Mouse (Mus musculus) forebrain, embryonic 11.5 days (tissue): ENCODE results near the gene Gtf2ird2. TPM values are rescaled to one million over a fixed set of nuclear protein-coding genes. Genes with fewer than 3 reads are reported as not detected.

Experiments
- ATAC-seq: fragments of 200-750 bp; cut with Nextera tagmentation; replicated peaks from 2 replicates; pipeline ENCODE4 v1.8.0; 2017; ENCODE audit warnings: moderate TSS enrichment; ENCODE audit not compliant: low FRiP score
- DNase-seq: peaks from one replicate; pipeline ENCODE4 v3.0.0-alpha.2; 2017; ENCODE audit warnings: low spot score
- H3K27ac ChIP-seq: fragments of 300-500 bp; sonication (generic); 2 replicates; pipeline ENCODE4 v1.5.1; 2014; ENCODE audit warnings: low read depth, low read length
- H3K27me3 ChIP-seq: fragments of 300-500 bp; sonication (generic); 2 replicates; pipeline ENCODE4 v1.6.1; 2014; ENCODE audit warnings: mild to moderate bottlenecking, low read length, mixed read lengths; ENCODE audit not compliant: control insufficient read depth, insufficient read depth
- H3K36me3 ChIP-seq: fragments of 300-500 bp; sonication (generic); 2 replicates; pipeline ENCODE4 v1.6.1; 2014; ENCODE audit warnings: mild to moderate bottlenecking, low read length, moderate library complexity, mixed read lengths; ENCODE audit not compliant: control insufficient read depth, insufficient read depth
- H3K4me1 ChIP-seq: fragments of 300-500 bp; sonication (generic); replicated peaks from 2 replicates; pipeline ENCODE4 v1.6.1; 2014; ENCODE audit warnings: low read length, mixed read lengths; ENCODE audit not compliant: control insufficient read depth, insufficient read depth
- H3K4me2 ChIP-seq: fragments of 300-500 bp; sonication (generic); 2 replicates; pipeline ENCODE4 v1.6.1; 2014; ENCODE audit warnings: low read depth, mild to moderate bottlenecking, low read length, moderate library complexity, mixed read lengths; ENCODE audit not compliant: severe bottlenecking
- H3K4me3 ChIP-seq: fragments of 300-500 bp; sonication (generic); 2 replicates; pipeline ENCODE4 v1.5.1; 2014; ENCODE audit warnings: low read depth, low read length
- H3K9ac ChIP-seq: fragments of 300-500 bp; sonication (generic); 2 replicates; pipeline ENCODE4 v1.6.1; 2014; ENCODE audit warnings: low read length
- H3K9me3 ChIP-seq: fragments of 300-500 bp; sonication (generic); 2 replicates; pipeline ENCODE4 v1.6.1; 2016; ENCODE audit warnings: low read length, mixed read lengths; ENCODE audit not compliant: control insufficient read depth
- WGBS: fragments of 180-500 bp; shearing (Covaris S2); extraction: QIAGEN DNeasy Blood & Tissue Kit; methylation state at CpG from one replicate; pipeline ENCODE4 v1.1.7; 2014; 5-methylcytosine and 5-hydroxymethylcytosine counted together
- polyA plus RNA-seq: library from polyadenylated mRNA; unstranded; fragments of >200 nt; fragmentation: Nextera tagmentation; extraction: Ambion mirVana; gene quantifications from 2 replicates; pipeline ENCODE4 v1.2.1, GENCODE M21; 2014

Gtf2ird2 gene
- polyA plus RNA-seq, 1 experiment from 2014 or later, result 9.8 TPM

DNA sequence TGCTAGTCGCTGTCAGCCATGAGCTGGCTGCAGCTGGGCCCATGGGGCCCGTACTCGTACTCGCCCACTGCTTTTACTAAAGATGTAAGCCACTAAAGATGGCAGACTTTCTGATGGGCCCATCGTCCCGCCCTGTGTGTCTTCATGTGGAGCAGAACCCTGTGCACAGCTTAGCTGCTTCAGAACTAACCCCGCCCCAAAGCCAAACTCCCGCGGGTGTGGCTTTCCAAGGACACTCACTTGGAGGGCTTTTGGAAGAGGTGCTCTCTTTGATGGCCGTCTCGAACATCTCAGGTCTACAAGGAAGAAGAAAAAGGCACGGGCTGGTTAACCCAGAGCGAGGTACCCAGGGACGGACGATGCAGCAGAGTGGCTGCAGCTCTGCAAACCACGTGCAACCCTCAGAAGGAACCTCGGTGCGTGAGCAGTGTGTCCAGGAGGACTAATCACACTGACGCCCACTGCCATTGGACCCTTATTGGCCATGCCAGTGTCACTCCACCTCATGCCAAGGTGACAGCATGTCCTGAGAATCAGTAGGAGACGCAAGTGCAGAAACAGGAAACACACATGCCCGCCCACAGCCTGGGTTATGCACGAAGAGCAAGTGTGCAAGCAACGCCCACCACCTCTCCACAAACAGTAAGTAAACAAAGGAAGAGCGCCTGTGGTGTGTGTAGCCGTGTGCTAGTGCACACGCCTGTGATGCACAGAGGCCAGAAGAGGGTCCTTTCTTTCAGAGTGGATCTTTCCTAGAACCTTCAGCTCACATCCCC is 60.0 kb downstream of the Gtf2ird2 start:
- Histone ChIP-seq H3K27ac (no peak overlapping the region), H3K4me3 (no peak overlapping the region), H3K4me1 (peaks cover 4% of the 10 kb centered on the region; the same call in 1 of the 2 replicates), H3K9me3 (no peaks in the 10 kb centered on the region), H3K9ac (no peak overlapping the region), H3K36me3 (peaks cover 69% of the 10 kb centered on the region), H3K27me3 (no peaks in the 10 kb centered on the region), H3K4me2 (no peak overlapping the region)
- WGBS, result 94% methylated on average over 26 of the region's 26 CpGs
- no peak for DNase-seq
- ATAC-seq, result no peak

DNA sequence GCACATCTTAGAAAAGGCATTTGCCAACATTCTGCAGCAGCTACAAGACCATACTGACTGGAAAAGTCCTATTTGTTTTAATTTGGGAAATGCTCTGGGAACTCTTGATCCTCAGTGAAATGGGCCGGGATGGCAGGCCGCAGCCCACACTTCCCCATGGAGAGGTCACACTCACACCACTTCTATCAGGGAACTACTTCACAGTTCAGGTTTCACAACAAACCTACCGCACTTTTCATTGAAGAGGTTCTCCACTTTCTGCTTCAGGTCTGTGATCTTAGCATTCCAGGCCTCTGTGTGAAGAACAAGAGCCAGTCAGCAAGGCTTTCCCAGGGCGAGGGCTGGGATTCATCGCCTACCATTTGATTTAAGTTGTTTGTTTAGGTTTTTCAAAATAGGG is 61.1 kb downstream of the Gtf2ird2 start:
- Histone ChIP-seq H3K36me3 (peaks cover 75% of the 10 kb centered on the region), H3K4me3 (no peak overlapping the region), H3K4me1 (no peaks in the 10 kb centered on the region), H3K9ac (no peak overlapping the region), H3K27ac (no peak overlapping the region), H3K9me3 (no peaks in the 10 kb centered on the region), H3K4me2 (no peak overlapping the region), H3K27me3 (no peaks in the 10 kb centered on the region)
- DNase-seq (no peak), ATAC-seq (no peak)
- WGBS, result 92% methylated on average over 5 of the region's 5 CpGs

DNA sequence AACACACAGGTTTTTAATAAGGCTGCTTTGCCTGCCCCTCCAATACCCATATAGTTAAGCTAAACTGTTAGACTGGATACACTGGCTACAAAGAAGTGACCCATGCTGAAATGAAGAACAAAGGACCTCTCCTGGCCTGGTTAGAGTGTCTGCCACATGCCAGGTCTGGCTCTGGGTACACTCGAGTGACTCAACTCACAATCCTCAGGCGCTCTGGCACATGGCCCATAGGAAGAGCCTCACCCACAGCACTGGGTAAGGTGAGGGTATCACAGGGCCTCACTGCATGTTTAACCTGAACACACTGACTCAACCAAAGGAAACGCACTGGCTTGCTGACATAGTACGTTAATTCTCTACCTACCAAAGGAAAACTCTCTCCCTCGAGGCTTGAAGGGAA is 62.3 kb downstream of the Gtf2ird2 start:
- H3K36me3 ChIP-seq, result peaks cover 73% of the 10 kb centered on the region
- H3K27me3 ChIP-seq, result no peaks in the 10 kb centered on the region
- H3K4me3 ChIP-seq, result no peak overlapping the region
- no peak overlapping the region for H3K9ac ChIP-seq
- no peak for DNase-seq
- no peak overlapping the region for H3K27ac ChIP-seq
- 95% methylated on average over 5 of the region's 5 CpGs for WGBS
- no peak for ATAC-seq
- H3K4me1 ChIP-seq, result no peaks in the 10 kb centered on the region
- H3K4me2 ChIP-seq, result no peak overlapping the region
- no peaks in the 10 kb centered on the region for H3K9me3 ChIP-seq

DNA sequence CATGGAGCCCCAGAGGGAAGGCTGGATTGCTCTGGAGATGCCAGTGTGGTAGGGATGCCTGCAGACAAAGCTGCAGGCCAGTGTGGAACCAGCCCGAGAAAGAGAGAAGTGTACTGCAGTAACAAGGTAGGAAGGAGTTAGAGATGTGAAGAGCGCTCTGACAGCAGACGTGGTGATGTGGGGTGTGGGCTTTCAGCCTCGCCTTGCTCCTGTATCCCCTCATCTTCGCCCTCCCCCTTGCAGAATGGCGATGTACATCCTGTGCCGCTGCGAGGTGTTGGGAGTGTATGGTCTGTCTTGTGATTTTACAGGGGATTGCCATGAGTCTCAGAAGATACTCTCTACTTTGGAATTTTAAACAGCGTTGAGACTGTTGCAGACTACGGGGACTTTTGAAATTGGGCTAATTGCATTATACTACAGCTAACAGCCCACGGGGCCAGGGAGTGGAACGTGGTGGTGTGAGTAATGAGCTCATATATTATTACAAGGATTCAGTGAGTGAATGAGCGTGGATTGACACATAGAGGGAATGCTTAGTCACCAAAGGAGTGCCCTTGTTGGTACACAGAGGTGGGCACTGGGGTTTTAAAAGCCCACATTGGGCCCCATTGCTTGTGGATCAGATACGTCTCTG is 64.9 kb downstream of the Gtf2ird2 start:
- H3K9ac ChIP-seq, result no peak overlapping the region
- no peak overlapping the region for H3K27ac ChIP-seq
- no peaks in the 10 kb centered on the region for H3K9me3 ChIP-seq
- no peak overlapping the region for H3K4me3 ChIP-seq
- DNase-seq (no peak), ATAC-seq (no peak)
- peaks cover 75% of the 10 kb centered on the region for H3K36me3 ChIP-seq
- H3K4me2 ChIP-seq, result no peak overlapping the region
- WGBS, result 93% methylated on average over 14 of the region's 14 CpGs
- no peaks in the 10 kb centered on the region for H3K4me1 ChIP-seq
- no peaks in the 10 kb centered on the region for H3K27me3 ChIP-seq

DNA sequence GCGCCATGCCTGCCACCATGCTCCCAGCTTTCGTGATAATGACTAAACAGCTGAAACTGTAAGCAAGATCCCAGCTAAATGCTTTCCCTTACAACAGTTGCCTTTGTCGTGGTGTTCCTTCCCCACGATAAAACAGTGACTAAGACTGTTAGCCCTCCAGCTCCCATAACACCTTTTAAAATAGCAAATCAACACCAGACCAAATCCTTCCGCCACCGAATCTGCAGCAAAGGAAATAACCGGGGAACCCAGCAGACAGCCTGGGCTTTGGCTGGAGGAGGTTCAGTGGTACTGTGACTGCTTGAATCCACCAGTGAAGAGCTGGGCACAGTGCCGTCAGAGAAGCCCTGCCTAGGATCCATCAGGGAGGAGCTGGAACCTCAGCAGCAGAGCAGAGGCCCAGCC is 65.4 kb downstream of the Gtf2ird2 start:
- H3K4me3 ChIP-seq, result no peak overlapping the region
- no peaks in the 10 kb centered on the region for H3K9me3 ChIP-seq
- no peak overlapping the region for H3K4me2 ChIP-seq
- no peaks in the 10 kb centered on the region for H3K4me1 ChIP-seq
- DNase-seq (no peak), ATAC-seq (no peak)
- no peak overlapping the region for H3K9ac ChIP-seq
- peaks cover 71% of the 10 kb centered on the region for H3K36me3 ChIP-seq
- H3K27me3 ChIP-seq, result no peaks in the 10 kb centered on the region
- WGBS, result 93% methylated on average over 8 of the region's 8 CpGs
- H3K27ac ChIP-seq, result no peak overlapping the region

DNA sequence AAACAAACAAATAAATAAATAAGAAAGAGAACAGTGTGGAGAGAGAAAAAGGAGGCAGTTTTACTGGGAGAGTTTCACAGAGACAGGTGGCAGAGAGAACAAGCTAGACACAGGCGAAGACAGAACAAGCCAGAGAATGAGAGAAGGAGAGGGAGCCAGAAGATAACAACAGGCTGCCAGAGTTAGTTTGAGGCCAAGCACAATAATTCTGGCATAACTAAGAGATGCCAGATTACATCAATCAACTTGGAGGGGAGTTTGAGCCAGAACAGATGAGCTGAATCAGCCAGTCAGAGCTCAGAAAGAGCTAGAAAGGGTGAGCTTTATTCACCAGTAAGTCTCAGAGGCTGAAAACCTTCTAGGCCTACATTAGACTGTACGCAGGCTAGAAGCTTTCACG is 66.8 kb downstream of the Gtf2ird2 start:
- Histone ChIP-seq H3K9ac (no peak overlapping the region), H3K4me2 (no peak overlapping the region), H3K36me3 (peaks cover 67% of the 10 kb centered on the region), H3K27me3 (no peaks in the 10 kb centered on the region), H3K4me3 (no peak overlapping the region), H3K9me3 (no peaks in the 10 kb centered on the region), H3K4me1 (no peaks in the 10 kb centered on the region), H3K27ac (no peak overlapping the region)
- DNase-seq (no peak), ATAC-seq (no peak)
- WGBS, result 93% methylated on average over 3 of the region's 3 CpGs

DNA sequence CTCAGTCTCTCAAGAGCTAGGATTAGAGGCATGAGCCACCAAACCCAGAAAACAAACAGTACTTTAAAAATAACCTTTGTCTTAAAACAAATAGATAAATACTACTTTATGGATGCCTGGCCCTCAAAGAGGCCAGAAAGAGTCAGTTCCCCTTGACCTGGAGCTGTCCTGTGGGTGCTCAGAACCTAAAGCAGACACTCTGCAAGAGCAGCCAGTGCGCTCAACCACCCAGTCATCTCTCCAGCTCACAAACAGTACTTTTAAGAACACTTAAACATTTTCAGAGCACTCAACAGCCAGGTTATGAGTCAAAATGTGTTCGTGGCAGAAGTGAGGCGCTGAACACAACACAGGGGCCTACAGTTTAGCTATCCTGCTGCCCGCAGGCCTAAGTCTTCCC is 67.3 kb downstream of the Gtf2ird2 start:
- no peaks in the 10 kb centered on the region for H3K27me3 ChIP-seq
- H3K36me3 ChIP-seq, result peaks cover 65% of the 10 kb centered on the region
- H3K9ac ChIP-seq, result no peak overlapping the region
- no peaks in the 10 kb centered on the region for H3K4me1 ChIP-seq
- H3K4me2 ChIP-seq, result no peak overlapping the region
- H3K4me3 ChIP-seq, result no peak overlapping the region
- ATAC-seq (no peak), DNase-seq (no peak)
- no peak overlapping the region for H3K27ac ChIP-seq
- no peaks in the 10 kb centered on the region for H3K9me3 ChIP-seq
- WGBS, result 98% methylated on average over 4 of the region's 4 CpGs

DNA sequence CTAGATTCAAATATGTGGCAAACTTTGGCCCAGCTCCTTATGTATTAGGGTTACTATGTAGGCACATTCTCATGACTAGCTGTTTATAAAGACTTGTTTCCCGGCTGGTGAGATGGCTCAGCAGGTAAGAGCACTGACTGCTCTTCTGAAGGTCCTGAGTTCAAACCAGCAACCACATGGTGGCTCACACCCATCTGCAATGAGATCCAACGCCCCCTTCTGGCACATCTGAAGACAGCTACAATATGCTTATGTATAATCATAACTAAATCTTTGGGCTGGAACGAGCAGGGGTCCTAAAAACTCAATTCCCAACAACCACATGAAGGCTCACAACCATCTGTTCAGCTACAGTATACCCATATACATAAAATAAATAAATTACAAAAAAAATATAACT is 70.0 kb downstream of the Gtf2ird2 start:
- no peaks in the 10 kb centered on the region for H3K27me3 ChIP-seq
- H3K36me3 ChIP-seq, result peaks cover 52% of the 10 kb centered on the region
- WGBS, result 87% methylated on average over 3 of the region's 3 CpGs
- H3K4me1 ChIP-seq, result no peaks in the 10 kb centered on the region
- H3K4me2 ChIP-seq, result no peak overlapping the region
- H3K9me3 ChIP-seq, result no peaks in the 10 kb centered on the region
- no peak overlapping the region for H3K9ac ChIP-seq
- H3K27ac ChIP-seq, result no peak overlapping the region
- no peak overlapping the region for H3K4me3 ChIP-seq
- DNase-seq (no peak), ATAC-seq (no peak)

DNA sequence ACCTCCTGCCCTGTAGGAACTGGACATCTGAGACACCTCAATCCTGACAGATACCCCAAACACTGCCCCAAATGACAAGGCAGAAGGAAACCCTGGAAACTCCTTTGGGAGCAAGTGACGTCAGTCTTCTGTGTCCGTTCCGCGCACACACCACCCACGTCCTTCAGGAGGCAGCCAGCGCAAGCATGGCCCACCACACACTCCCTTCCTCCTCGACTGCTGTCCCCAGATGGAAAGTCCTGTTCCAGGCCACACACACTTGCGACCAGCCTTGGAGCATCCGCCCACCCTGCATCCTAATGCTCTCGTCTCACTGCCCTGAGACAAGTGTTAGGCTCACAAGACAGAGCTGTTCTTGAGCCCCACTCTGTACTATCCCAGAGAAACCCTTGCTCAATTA is 71.5 kb downstream of the Gtf2ird2 start:
- no peak overlapping the region for H3K27ac ChIP-seq
- H3K27me3 ChIP-seq, result no peaks in the 10 kb centered on the region
- no peaks in the 10 kb centered on the region for H3K4me1 ChIP-seq
- ATAC-seq, result no peak
- peaks cover 45% of the 10 kb centered on the region for H3K36me3 ChIP-seq
- WGBS, result 90% methylated on average over 10 of the region's 10 CpGs
- H3K9ac ChIP-seq, result no peak overlapping the region
- no peak overlapping the region for H3K4me2 ChIP-seq
- no peaks in the 10 kb centered on the region for H3K9me3 ChIP-seq
- no peak for DNase-seq
- no peak overlapping the region for H3K4me3 ChIP-seq
